Mouse (Mus musculus): ENCODE data around the gene Lrrc2. TPM values are rescaled to one million over a fixed set of nuclear protein-coding genes. Genes with fewer than 3 reads are reported as not detected.

Lrrc2 gene
- not detected in 2 replicates for polyA plus RNA-seq (2012; ENCODE audit: insufficient read depth, insufficient read length, low replicate concordance, missing spikeins)

- WGBS = 91% methylated on average over 11 of the region's 11 CpGs
- peaks cover 4% of the 10 kb centered on the region; the same call in 1 of the 2 replicates for H3K4me1 ChIP-seq (ENCODE audit: control insufficient read depth, insufficient read depth, low read length)
- no peak within 1 kb of the TSS for H3K4me3 ChIP-seq (ENCODE audit: insufficient read depth, low read depth, low read length)
- H3K27ac ChIP-seq (ENCODE audit: insufficient read depth, low read depth, low read length) = no peak within 1 kb of the TSS
- TF ChIP-seq CTCF (IDR thresholded peaks at IDR 0.05; ENCODE audit: insufficient read depth, low read depth, low read length) (no peak), POLR2A (IDR thresholded peaks at IDR 0.05; ENCODE audit: insufficient read depth, low read depth, low read length) (no peak)
These were observed at the start of gene Lrrc2 for GRCm38 (mm10) chr9:110951397-110951796. Gene Lrrc2 (plus strand): TSS chr9:110951545.

DNA sequence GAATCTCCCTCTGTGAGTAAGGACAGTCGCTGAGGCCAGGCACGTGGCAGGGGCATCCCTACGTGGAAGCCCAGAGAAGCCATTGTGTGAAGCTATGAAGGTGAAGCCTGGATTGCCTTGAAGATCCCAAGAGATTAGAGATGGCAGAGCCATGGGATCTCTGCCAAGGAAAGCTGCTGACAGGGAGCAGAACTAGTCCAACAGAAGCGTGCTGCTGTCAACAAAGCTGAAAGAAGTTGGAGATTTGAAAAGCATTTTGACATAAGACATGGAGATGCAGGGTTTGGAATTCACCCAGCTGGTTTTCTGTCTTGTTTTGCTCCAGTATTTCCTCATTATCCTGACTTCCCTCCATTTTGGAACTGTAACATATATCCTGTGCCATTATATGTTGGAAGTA is 49.1 kb upstream of the Lrrc2 start:
- no peak overlapping the region for H3K27ac ChIP-seq (ENCODE audit: insufficient read depth, low read depth, low read length)
- no peak overlapping the region for H3K4me3 ChIP-seq (ENCODE audit: insufficient read depth, low read depth, low read length)
- WGBS = 84% methylated on average over 4 of the region's 4 CpGs
- H3K4me1 ChIP-seq (ENCODE audit: control insufficient read depth, insufficient read depth, low read length) = no peaks in the 10 kb centered on the region
- TF ChIP-seq CTCF (IDR thresholded peaks at IDR 0.05; ENCODE audit: insufficient read depth, low read depth, low read length) = no peak
- TF ChIP-seq POLR2A (IDR thresholded peaks at IDR 0.05; ENCODE audit: insufficient read depth, low read depth, low read length) = no peak

DNA sequence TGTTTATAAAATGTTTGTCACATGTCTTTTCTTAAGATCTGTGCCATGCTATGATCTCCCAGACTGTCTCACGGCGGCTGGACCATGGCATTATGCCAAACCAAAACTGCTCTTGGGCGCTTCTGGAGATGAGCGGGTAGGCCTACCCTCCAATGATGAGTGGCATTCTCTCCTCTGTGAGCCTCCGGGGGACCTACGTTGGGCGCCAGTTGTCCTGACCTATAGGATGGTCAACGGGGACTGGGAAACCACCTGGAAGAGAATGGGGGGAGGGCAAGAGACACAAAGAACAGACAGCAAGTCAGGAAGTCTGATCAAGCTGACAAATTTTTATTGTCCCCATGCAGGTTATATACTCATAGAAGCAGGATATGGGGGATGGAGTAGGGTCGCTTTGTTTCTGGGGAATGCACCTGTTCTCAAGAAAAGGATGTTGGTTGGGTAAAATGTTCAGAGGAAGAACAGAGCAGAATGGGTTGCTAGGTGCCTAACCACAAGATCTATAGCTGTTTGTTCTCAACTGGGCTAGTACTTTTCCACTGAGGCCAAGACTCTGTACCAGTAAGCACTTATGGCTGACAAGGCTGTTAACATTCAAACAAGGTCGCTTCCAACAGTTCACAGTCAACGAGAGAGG is 44.0 kb upstream of the Lrrc2 start:
- no peaks in the 10 kb centered on the region for H3K4me1 ChIP-seq (ENCODE audit: control insufficient read depth, insufficient read depth, low read length)
- no peak overlapping the region for H3K4me3 ChIP-seq (ENCODE audit: insufficient read depth, low read depth, low read length)
- H3K27ac ChIP-seq (ENCODE audit: insufficient read depth, low read depth, low read length) = no peak overlapping the region
- TF ChIP-seq POLR2A (IDR thresholded peaks at IDR 0.05; ENCODE audit: insufficient read depth, low read depth, low read length) (no peak), CTCF (IDR thresholded peaks at IDR 0.05; ENCODE audit: insufficient read depth, low read depth, low read length) (no peak)
- 95% methylated on average over 11 of the region's 11 CpGs for WGBS

GRCm38 (mm10) chr9:110907838-110908630 is 43.3 kb upstream of the Lrrc2 start:
- 86% methylated on average over 4 of the region's 4 CpGs for WGBS
- no peak for TF ChIP-seq POLR2A (IDR thresholded peaks at IDR 0.05; ENCODE audit: insufficient read depth, low read depth, low read length)
- no peak for TF ChIP-seq CTCF (IDR thresholded peaks at IDR 0.05; ENCODE audit: insufficient read depth, low read depth, low read length)
- no peak overlapping the region for H3K27ac ChIP-seq (ENCODE audit: insufficient read depth, low read depth, low read length)
- no peak overlapping the region for H3K4me3 ChIP-seq (ENCODE audit: insufficient read depth, low read depth, low read length)
- H3K4me1 ChIP-seq (ENCODE audit: control insufficient read depth, insufficient read depth, low read length) = no peaks in the 10 kb centered on the region

GRCm38 (mm10) chr9:110908631-110909016 is 42.7 kb upstream of the Lrrc2 start:
- WGBS = 95% methylated on average over 3 of the region's 3 CpGs
- Histone ChIP-seq H3K4me1 (ENCODE audit: control insufficient read depth, insufficient read depth, low read length) (no peaks in the 10 kb centered on the region), H3K27ac (ENCODE audit: insufficient read depth, low read depth, low read length) (no peak overlapping the region), H3K4me3 (ENCODE audit: insufficient read depth, low read depth, low read length) (no peak overlapping the region)
- TF ChIP-seq POLR2A (IDR thresholded peaks at IDR 0.05; ENCODE audit: insufficient read depth, low read depth, low read length) = no peak
- TF ChIP-seq CTCF (IDR thresholded peaks at IDR 0.05; ENCODE audit: insufficient read depth, low read depth, low read length) = no peak

DNA sequence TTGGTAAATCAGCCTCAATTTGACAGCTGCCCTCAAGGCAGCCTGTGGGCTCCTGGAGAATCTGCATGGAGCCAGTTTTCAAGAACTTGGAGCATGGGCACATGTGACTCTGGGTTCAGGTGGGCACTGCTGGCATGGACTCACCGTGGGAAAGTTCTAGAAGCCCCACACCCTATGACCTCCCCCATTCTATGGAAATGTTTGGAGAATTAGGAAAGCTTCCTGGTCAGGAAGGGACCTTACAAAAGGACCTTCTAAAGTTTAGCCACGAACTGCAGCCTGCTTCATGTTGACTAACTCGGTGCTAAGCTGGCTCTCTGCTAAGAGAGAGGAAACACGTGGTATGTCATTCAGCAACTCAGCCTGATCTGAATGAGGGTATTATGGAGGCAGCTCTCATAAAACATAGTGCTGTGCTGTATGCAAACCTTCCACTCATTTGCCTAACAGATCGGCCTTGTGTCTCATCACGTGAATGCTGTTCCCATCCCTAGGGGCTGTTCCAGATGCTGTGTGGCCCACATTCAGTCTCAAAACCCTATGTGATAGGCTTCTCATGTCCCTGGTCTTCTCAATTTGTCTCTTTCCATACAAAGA is 41.9 kb upstream of the Lrrc2 start:
- WGBS = 64% methylated on average over 6 of the region's 6 CpGs
- H3K4me3 ChIP-seq (ENCODE audit: insufficient read depth, low read depth, low read length) = no peak overlapping the region
- TF ChIP-seq CTCF (IDR thresholded peaks at IDR 0.05; ENCODE audit: insufficient read depth, low read depth, low read length) (no peak), POLR2A (IDR thresholded peaks at IDR 0.05; ENCODE audit: insufficient read depth, low read depth, low read length) (no peak)

DNA sequence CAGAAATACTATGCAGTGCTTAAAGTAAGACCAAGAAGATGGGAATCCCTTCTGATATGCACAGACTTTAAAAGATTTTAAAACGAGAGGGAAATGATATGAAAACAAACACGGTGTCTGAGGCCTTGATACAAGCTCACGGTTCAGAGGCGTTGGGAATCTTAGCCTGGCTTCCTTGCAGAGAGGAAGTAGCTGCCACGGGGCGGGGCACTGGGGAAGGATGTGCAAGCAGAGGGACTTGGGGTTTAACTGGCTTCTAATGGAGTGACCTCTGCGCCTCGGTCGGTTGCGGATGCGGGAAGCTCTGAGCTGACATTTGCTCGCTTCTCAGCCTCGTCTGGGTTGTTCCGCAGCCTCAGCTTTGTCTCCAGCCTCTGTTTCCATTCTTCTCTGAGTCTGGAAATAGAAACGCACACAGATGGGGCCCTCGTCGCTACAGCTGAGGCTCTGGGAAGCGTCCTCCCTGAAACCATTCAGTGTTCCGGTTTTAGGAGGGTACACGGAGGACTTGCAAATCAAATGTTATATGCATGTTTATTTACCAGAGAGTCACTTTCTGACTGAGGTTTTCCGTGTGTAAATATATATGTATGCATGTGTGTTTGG is 36.6 kb upstream of the Lrrc2 start:
- no peak for TF ChIP-seq POLR2A (IDR thresholded peaks at IDR 0.05; ENCODE audit: insufficient read depth, low read depth, low read length)
- Histone ChIP-seq H3K4me3 (ENCODE audit: insufficient read depth, low read depth, low read length) (no peak overlapping the region), H3K27ac (ENCODE audit: insufficient read depth, low read depth, low read length) (no peak overlapping the region), H3K4me1 (ENCODE audit: control insufficient read depth, insufficient read depth, low read length) (no peaks in the 10 kb centered on the region)
- 63% methylated on average over 21 of the region's 21 CpGs for WGBS

More for the DNA sequence above, 41.9 kb upstream of the Lrrc2 start:
- Histone ChIP-seq H3K27ac (ENCODE audit: insufficient read depth, low read depth, low read length) (no peak overlapping the region), H3K4me1 (ENCODE audit: control insufficient read depth, insufficient read depth, low read length) (no peaks in the 10 kb centered on the region)

- no peak overlapping the region for H3K4me3 ChIP-seq (ENCODE audit: insufficient read depth, low read depth, low read length)
- WGBS = 71% methylated on average over 8 of the region's 8 CpGs
- H3K27ac ChIP-seq (ENCODE audit: insufficient read depth, low read depth, low read length) = no peak overlapping the region
- no peaks in the 10 kb centered on the region for H3K4me1 ChIP-seq (ENCODE audit: control insufficient read depth, insufficient read depth, low read length)
- TF ChIP-seq CTCF (IDR thresholded peaks at IDR 0.05; ENCODE audit: insufficient read depth, low read depth, low read length) (no peak), POLR2A (IDR thresholded peaks at IDR 0.05; ENCODE audit: insufficient read depth, low read depth, low read length) (no peak)
These were observed 35.9 kb upstream of the Lrrc2 start for GRCm38 (mm10) chr9:110915466-110915865.

DNA sequence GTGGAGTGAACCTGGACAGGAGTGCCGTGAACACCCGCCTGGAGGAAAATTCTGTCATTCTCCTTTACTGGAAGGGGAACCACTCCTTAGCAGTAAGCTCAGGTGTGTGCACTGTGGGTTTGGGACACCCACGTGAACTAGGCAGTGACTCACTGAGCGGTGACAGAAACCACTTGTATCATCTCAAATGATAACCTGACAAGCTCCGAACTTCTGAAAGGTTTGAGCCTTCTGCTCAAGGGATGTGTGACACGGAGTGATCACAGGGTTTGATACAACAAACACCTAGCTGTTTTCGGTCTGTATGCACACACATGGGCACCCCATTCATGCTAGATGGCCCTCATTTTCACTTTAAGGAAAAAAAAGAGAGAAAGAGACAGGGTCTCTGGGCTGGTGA is 34.6 kb upstream of the Lrrc2 start, which contains the start of gene Fam240a:
TSS of gene Fam240a (minus strand) at position 76 of the 400 bp plus-strand sequence.
- 95% methylated on average over 7 of the region's 7 CpGs for WGBS
- no peak within 1 kb of the TSS for H3K27ac ChIP-seq (ENCODE audit: insufficient read depth, low read depth, low read length)
- H3K4me1 ChIP-seq (ENCODE audit: control insufficient read depth, insufficient read depth, low read length) = no peaks in the 10 kb centered on the region
- H3K4me3 ChIP-seq (ENCODE audit: insufficient read depth, low read depth, low read length) = no peak within 1 kb of the TSS
- TF ChIP-seq CTCF (IDR thresholded peaks at IDR 0.05; ENCODE audit: insufficient read depth, low read depth, low read length) = no peak
- TF ChIP-seq POLR2A (IDR thresholded peaks at IDR 0.05; ENCODE audit: insufficient read depth, low read depth, low read length) = no peak
